Mouse (Mus musculus) midbrain, embryonic 14.5 days (tissue): ENCODE results near the gene Mlec. TPM values are rescaled to one million over a fixed set of nuclear protein-coding genes. Genes with fewer than 3 reads are reported as not detected.

Experiments
- polyA plus RNA-seq: library from polyadenylated mRNA; unstranded; fragments of >200 nt; fragmentation: Nextera tagmentation; extraction: Ambion mirVana; gene quantifications from 2 replicates; pipeline ENCODE4 v1.2.1, GENCODE M21; 2014

Gene Mlec
- polyA plus RNA-seq, 1 experiment from 2014 or later = 18.6 TPM

Other genes with a start within 250 kb of the Mlec start
- 2.0 TPM in 1 of 2 replicates, not detected in the other for gene Oasl1, start 234.9 kb downstream of the Mlec start, polyA plus RNA-seq
- 92.1 and 113 TPM in 2 replicates for gene 2210016L21Rik, start 216.0 kb downstream of the Mlec start, polyA plus RNA-seq
- gene Hnf1a, start 187.1 kb downstream of the Mlec start, polyA plus RNA-seq = not detected in 2 replicates
- gene Sppl3, start 147.0 kb downstream of the Mlec start, polyA plus RNA-seq = 33.1 and 35.5 TPM in 2 replicates
- 59.4 and 72.9 TPM in 2 replicates for gene Gm10401, start 59.9 kb downstream of the Mlec start, polyA plus RNA-seq
- gene Acads, start 38.8 kb downstream of the Mlec start, polyA plus RNA-seq = 13.8 and 14.6 TPM in 2 replicates
- gene Unc119b, start 23.2 kb downstream of the Mlec start, polyA plus RNA-seq = 29.1 and 37.2 TPM in 2 replicates
- gene Cabp1, start 36.2 kb upstream of the Mlec start, polyA plus RNA-seq = 6.6 and 6.9 TPM in 2 replicates
- gene Pop5, start 77.7 kb upstream of the Mlec start, polyA plus RNA-seq = 95.6 and 106 TPM in 2 replicates
- 96.5 and 122 TPM in 2 replicates for gene Rnf10, start 114.7 kb upstream of the Mlec start, polyA plus RNA-seq
- gene Coq5, start 121.5 kb upstream of the Mlec start, polyA plus RNA-seq = 49.6 and 50.0 TPM in 2 replicates
- 1,201 and 1,312 TPM in 2 replicates for gene Dynll1, start 142.8 kb upstream of the Mlec start, polyA plus RNA-seq
- gene Srsf9, start 169.0 kb upstream of the Mlec start, polyA plus RNA-seq = 132 and 150 TPM in 2 replicates
- gene Gatc, start 183.0 kb upstream of the Mlec start, polyA plus RNA-seq = 38.2 and 43.4 TPM in 2 replicates
- 48.4 and 50.1 TPM in 2 replicates for gene Triap1, start 183.0 kb upstream of the Mlec start, polyA plus RNA-seq
- 938 and 1,310 TPM in 2 replicates for gene Cox6a1, start 190.8 kb upstream of the Mlec start, polyA plus RNA-seq